Mouse (Mus musculus): ENCODE data around the gene Apool. TPM values are rescaled to one million over a fixed set of nuclear protein-coding genes. Genes with fewer than 3 reads are reported as not detected.

The Apool gene
- polyA plus RNA-seq (2012; rRNA removed) = 22.0 and 36.2 TPM in 2 replicates

GRCm38 (mm10) chrX:112310804-112311530 lies at the start of gene Apool:
Apool (plus strand) TSS chrX:112311334.

GRCm38 (mm10) chrX:112406679-112407078 lies 95.5 kb downstream of the Apool start, which contains the start of gene Satl1:
Satl1 (minus strand) TSS chrX:112406779.

Other genes starting within 250 kb of the Apool start
- 0.26 and 0.29 TPM in 2 replicates for gene 4933403O08Rik, start 72.3 kb upstream of the Apool start, polyA plus RNA-seq (2012; rRNA removed)
- gene Satl1, start 95.4 kb downstream of the Apool start, polyA plus RNA-seq (2012; rRNA removed) = not detected in 2 replicates
- gene 2010106E10Rik, start 183.9 kb downstream of the Apool start, polyA plus RNA-seq (2012; rRNA removed) = not detected in 2 replicates

Data from central nervous system, embryonic 11.5 days (tissue).